Mouse (Mus musculus) midbrain, embryonic 10.5 days (tissue): ENCODE measurements around the gene Gm49322. TPM values are rescaled to one million over a fixed set of nuclear protein-coding genes. Genes with fewer than 3 reads are reported as not detected.
"Not testable (repeated sequence)": the region's sequence is repeated elsewhere in the genome, so short reads cannot be mapped to it uniquely, and the experiment has no call there.

Source experiments
- DNase-seq: peaks from one replicate; pipeline ENCODE4 v3.0.0-alpha.2; 2017; ENCODE audit warnings: low spot score
- H3K27ac ChIP-seq: fragments of 300-500 bp; sonication (generic); replicated peaks from 2 replicates; pipeline ENCODE4 v1.5.1; 2016; ENCODE audit warnings: mild to moderate bottlenecking
- H3K27me3 ChIP-seq: fragments of 300-500 bp; sonication (generic); 2 replicates; pipeline ENCODE4 v1.6.1; 2016; ENCODE audit warnings: low read depth, mild to moderate bottlenecking; ENCODE audit not compliant: poor library complexity, severe bottlenecking
- H3K36me3 ChIP-seq: fragments of 300-500 bp; sonication (generic); 2 replicates; pipeline ENCODE4 v1.6.1; 2016; ENCODE audit warnings: mild to moderate bottlenecking, moderate library complexity
- H3K4me1 ChIP-seq: fragments of 300-500 bp; sonication (generic); 2 replicates; pipeline ENCODE4 v1.6.1; 2016
- H3K4me3 ChIP-seq: fragments of 300-500 bp; sonication (generic); 2 replicates; pipeline ENCODE4 v1.5.1; 2016; ENCODE audit warnings: mild to moderate bottlenecking, moderate library complexity
- H3K9me3 ChIP-seq: fragments of 300-500 bp; sonication (generic); replicated peaks from 2 replicates; pipeline ENCODE4 v1.6.1; 2016; ENCODE audit warnings: mild to moderate bottlenecking
- WGBS: fragments of 180-500 bp; shearing (Covaris S2); methylation state at CpG from one replicate; pipeline ENCODE4 v1.1.7; 2016; 5-methylcytosine and 5-hydroxymethylcytosine counted together
- polyA plus RNA-seq: library from polyadenylated mRNA; unstranded; fragments of >200 nt; fragmentation: Nextera tagmentation; extraction: Ambion mirVana; gene quantifications from 2 replicates; pipeline ENCODE4 v1.2.1, GENCODE M21; 2016

The Gm49322 gene
- 5.6 and 6.4 TPM in 2 replicates for polyA plus RNA-seq

DNA sequence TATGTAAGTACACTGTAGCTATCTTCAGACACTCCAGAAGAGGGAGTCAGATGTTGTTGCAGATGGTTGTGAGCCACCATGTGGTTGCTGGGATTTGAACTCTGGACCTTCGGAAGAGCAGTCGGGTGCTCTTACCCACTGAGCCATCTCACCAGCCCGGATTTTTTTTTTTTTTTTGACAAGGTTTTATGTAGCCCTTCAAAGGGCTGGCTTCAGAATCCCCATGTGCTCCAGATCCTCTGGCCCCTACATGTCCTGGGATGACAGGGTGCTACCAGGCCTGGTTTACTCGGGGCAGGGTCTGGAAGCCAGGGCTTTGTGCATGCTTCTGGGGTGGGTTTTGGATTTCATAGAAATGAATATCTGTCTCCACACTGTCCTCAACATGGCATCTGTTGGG, at the start of gene Gm49322:
TSS of gene Gm49322 (plus strand) at position 301 of the 400 bp plus-strand sequence.
- not testable (repeated sequence) for H3K9me3 ChIP-seq, H3K27me3 ChIP-seq, H3K27ac ChIP-seq, DNase-seq
- WGBS: 79% methylated on average over 3 of the region's 4 CpGs
- H3K4me3 ChIP-seq: peak within 1 kb of the TSS; percentile 76; the same call in 1 of the 2 replicates
- H3K4me1 ChIP-seq: peaks cover 23% of the 10 kb centered on the region
- H3K36me3 ChIP-seq: peaks cover 48% of the 10 kb centered on the region

DNA sequence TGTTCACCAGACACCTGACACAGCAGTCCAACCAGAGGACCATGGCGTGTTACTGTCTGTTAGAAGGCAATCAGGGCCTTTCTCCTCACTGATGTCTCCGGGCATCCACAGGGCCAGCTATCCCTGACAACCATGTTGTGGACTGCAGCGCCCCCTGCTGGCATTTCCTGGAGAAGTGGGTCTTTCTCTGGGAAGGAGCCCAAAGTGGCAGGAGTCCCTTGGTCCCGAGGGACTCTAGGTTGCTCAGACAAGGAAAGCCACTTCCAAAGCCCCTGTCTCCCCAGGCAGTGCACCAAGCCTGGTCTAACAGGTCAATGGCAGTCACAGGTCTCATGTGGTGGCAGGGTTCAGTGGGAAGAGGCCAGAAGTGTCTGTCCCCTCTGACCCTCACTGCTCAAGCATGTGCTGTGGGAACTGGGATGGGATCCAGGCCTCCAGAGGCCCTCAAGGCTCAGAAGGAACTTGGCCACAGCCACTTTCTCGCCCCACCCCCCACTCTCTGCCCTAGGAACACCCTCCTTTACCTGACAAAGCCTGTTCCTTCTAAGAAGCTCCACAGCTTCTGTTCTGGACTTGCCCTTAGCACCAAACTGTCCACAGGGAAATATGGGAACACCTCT, 48.4 kb upstream of the Gm49322 start:
- no peaks in the 10 kb centered on the region for H3K36me3 ChIP-seq
- peaks cover 49% of the 10 kb centered on the region for H3K4me1 ChIP-seq
- H3K27ac ChIP-seq: no peak overlapping the region
- peak; percentile 80 for DNase-seq
- H3K4me3 ChIP-seq: peak overlapping the region; percentile 9; the same call in 1 of the 2 replicates
- WGBS: 38% methylated on average over 5 of the region's 5 CpGs
- no peaks in the 10 kb centered on the region for H3K27me3 ChIP-seq
- no peaks in the 10 kb centered on the region for H3K9me3 ChIP-seq

DNA sequence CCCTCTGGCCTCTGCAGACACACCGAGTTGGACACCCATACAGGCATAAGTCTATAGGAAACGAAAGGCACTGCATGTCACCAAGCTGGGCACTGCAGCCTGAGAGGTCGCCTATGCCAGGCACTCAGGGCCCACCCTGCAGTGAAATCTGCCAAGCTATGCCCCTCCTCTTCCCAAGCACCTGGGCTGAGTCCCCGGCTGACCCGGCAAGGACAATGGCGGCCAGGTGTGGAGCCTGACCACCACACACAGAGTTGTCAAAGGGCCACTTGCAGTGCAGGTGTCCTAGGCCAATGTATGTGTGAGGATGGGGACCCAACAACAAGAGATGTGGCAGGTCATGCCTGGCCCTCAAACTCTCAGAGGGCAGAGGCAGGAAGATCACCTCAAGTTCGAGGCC, 46.4 kb upstream of the Gm49322 start:
- no peak for DNase-seq
- H3K27ac ChIP-seq: no peak overlapping the region
- H3K9me3 ChIP-seq: no peaks in the 10 kb centered on the region
- H3K4me1 ChIP-seq: peaks cover 45% of the 10 kb centered on the region
- no peaks in the 10 kb centered on the region for H3K36me3 ChIP-seq
- 88% methylated on average over 7 of the region's 7 CpGs for WGBS
- H3K27me3 ChIP-seq: no peaks in the 10 kb centered on the region
- H3K4me3 ChIP-seq: peak overlapping the region; percentile 32; the same call in 1 of the 2 replicates

DNA sequence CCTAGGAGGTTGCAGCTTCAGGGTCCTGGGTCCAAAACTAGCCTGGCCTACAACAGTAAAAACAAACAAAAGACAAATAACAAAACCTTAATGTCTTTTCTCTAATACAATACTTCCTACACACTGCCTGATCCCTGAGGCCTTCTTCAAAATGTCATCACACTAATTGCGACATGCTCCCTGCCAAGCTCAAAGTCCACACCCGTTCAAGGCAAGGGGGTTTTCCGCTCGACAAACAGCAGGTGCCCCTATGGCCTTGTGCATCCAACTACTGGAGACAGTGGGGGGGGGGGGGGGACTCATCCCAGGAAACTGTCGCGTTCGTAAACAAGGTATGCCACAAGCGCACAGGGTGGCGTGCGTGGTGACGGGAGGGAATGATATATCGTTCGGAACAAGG, 45.2 kb upstream of the Gm49322 start:
- Histone ChIP-seq H3K27me3 (no peaks in the 10 kb centered on the region), H3K4me1 (peaks cover 44% of the 10 kb centered on the region), H3K27ac (peak overlapping the region; percentile 99), H3K36me3 (0 out of 2 replicates have a peak, but pooled peaks cover 3% of the 10 kb centered on the region), H3K9me3 (no peaks in the 10 kb centered on the region), H3K4me3 (peak overlapping the region; percentile 99)
- WGBS: 3% methylated on average over 13 of the region's 13 CpGs
- DNase-seq: no peak

DNA sequence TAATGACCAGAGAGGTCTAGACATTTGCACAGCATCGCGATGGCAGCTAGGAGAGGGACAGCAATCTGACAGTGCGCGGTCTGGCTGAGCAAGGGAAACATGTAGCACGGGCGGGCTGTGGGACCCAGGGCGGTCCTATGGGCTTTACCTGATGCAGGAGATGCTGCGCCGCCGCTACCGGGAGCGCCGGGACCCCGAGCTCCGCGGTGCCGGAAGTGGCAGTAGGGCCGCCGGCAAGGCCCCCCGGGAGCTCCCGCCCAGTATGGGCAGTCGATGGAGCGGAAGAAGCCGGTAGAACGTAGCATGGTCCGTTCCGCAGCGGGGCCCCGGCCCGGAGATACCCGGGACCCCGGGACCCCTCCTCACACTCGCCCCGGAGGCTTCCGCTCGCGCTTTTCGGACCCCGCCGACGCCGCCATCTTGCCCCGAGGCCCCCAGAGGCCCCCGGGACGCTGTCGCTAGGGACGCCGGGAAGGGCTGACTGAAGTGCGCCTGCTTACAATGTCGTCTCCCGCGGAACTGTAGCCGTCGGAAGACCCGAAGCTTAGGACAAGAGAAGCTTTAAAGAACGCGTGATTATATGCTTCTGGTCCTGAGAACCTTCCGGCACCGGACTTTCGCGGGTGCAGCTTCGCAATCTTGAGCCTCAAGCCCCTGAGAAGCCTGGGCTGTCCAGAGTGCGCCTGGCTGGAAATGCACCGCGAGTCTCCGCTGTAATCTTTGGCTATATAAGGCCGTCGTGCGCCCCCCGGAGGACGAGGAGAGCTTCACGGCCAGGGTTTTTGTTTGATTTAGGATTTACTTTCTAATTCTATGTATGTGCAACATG, 44.5 kb upstream of the Gm49322 start, which contains the start of gene Rexo1:
TSS of gene Rexo1 (minus strand) at position 445 of the 829 bp plus-strand sequence.
- peak; percentile 94 for DNase-seq

DNA sequence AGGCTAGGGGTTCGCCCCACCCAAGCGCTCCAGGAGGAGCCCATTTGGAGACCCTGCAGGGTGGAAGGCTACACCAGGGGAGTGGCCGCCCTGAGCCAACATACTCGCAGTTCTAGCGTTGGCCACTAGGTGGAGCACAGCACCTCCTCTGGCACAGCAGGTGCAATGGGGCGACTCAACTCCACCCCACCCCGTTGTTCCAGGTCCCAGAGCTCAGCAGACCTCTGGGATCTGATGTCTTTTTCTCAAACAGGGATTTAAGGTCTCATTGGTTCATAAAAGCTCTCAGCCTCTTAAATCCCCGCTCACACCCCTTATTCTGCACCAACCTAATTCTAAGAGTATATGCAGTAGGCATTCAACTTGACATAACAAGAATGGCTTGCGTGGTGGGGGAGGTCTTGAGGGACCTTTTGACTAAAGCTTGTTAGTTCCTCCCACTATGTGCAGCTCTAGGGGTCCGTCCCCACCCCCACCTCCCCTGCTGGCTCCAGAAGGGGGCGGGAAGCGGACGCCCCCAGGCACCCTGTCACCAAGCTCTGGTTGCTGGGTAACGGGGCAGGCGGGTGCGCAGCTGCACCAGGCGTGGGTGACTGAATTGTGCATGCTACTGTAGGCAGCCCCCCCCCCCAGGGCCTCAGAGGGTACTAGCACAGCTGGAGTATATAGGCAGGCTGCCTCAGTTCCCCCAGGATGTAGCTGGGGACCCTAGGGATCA, 39.3 kb upstream of the Gm49322 start:
- Histone ChIP-seq H3K4me1 (peaks cover 57% of the 10 kb centered on the region), H3K4me3 (peak overlapping the region; percentile 34; the same call in 1 of the 2 replicates), H3K27ac (peak overlapping the region; percentile 66), H3K27me3 (no peaks in the 10 kb centered on the region), H3K36me3 (peaks cover 16% of the 10 kb centered on the region), H3K9me3 (no peaks in the 10 kb centered on the region)
- peak; percentile 88 for DNase-seq
- 22% methylated on average over 17 of the region's 17 CpGs for WGBS

More for the DNA sequence above, 44.5 kb upstream of the Gm49322 start, which contains the start of gene Rexo1:
- Histone ChIP-seq H3K36me3 (0 out of 2 replicates have a peak, but pooled peaks cover 3% of the 10 kb centered on the region), H3K9me3 (no peaks in the 10 kb centered on the region), H3K4me1 (peaks cover 49% of the 10 kb centered on the region), H3K4me3 (peak within 1 kb of the TSS; percentile 99), H3K27me3 (no peaks in the 10 kb centered on the region), H3K27ac (peak within 1 kb of the TSS; percentile 99)
- WGBS: under 1% methylated on average over 72 of the region's 72 CpGs

DNA sequence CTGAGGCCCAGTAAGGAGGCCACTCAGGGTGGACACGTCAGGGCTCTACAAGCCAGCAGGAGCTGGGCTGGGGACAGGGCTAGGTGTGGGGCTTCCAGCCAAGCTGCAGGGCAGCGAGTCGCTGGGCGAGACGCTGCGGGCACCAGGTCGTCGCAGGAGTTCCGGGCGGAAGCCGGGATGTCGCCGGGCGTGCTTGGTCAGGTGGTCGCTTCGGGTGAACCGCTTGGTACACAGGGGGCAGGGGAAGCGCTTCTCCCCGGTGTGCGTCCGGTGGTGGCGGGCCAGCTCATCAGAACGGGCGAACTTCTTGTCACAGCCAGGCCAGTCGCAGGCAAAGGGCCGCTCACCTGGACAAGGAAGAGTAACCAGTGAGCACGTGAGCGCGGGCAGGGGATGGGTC, 36.9 kb upstream of the Gm49322 start:
- Histone ChIP-seq H3K9me3 (no peaks in the 10 kb centered on the region), H3K27me3 (no peaks in the 10 kb centered on the region), H3K36me3 (peaks cover 16% of the 10 kb centered on the region), H3K4me1 (peaks cover 70% of the 10 kb centered on the region), H3K27ac (no peak overlapping the region), H3K4me3 (no peak overlapping the region)
- 94% methylated on average over 29 of the region's 29 CpGs for WGBS
- DNase-seq: no peak

DNA sequence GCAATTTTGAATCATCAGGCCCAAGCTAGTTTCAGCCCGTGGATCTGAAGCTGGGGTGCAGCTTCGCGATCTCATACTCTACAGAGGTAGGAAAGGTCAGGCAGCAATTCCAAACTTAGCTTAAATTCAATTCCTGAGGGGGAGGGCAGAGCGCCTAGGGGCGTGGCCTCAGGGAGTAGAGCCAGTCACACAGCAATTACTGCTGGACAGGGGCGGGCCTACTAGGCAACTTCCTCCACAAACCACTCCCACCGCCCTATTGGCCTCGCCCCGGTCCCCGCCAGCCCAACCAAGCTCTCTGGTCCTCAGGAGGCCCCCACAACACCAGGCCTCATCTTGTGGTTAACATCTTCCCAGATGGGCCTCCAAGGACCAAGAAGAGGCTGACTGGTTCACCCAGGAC, 36.2 kb upstream of the Gm49322 start:
- Histone ChIP-seq H3K4me3 (peak overlapping the region; percentile 43), H3K9me3 (no peaks in the 10 kb centered on the region), H3K27me3 (0 out of 2 replicates have a peak, but pooled peaks cover under 1% of the 10 kb centered on the region), H3K27ac (peak overlapping the region; percentile 85), H3K4me1 (peaks cover 78% of the 10 kb centered on the region), H3K36me3 (peaks cover 16% of the 10 kb centered on the region)
- DNase-seq: peak; percentile 44
- 32% methylated on average over 10 of the region's 10 CpGs for WGBS

DNA sequence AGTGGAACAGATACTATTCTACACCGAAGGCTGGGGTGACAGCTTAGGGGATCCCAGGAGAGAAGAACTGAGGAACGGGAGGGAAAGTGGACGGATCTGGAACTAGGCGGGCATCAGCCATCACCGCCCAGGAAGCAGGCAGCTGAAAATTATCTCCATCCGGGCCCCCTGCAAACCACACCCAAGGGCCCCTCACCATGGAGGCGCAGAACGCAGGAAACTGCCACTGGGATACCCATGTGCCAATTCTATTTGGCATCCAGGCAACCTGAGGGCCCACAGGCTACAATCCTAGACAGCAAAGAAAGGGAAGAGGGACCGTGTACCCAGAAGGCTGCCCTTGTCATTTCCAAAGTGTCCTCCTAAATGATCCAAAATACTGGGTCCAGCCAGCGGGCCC, 35.4 kb upstream of the Gm49322 start:
- 92% methylated on average over 10 of the region's 10 CpGs for whole genome bisulfite sequencing
- H3K9me3 ChIP-seq: no peaks in the 10 kb centered on the region
- H3K27me3 ChIP-seq: peaks cover 5% of the 10 kb centered on the region; the same call in 1 of the 2 replicates
- H3K4me3 ChIP-seq: peak overlapping the region; percentile 43; the same call in 1 of the 2 replicates
- peak overlapping the region; percentile 85 for H3K27ac ChIP-seq
- no peak for DNase-seq
- peaks cover 86% of the 10 kb centered on the region for H3K4me1 ChIP-seq
- peaks cover 15% of the 10 kb centered on the region for H3K36me3 ChIP-seq

DNA sequence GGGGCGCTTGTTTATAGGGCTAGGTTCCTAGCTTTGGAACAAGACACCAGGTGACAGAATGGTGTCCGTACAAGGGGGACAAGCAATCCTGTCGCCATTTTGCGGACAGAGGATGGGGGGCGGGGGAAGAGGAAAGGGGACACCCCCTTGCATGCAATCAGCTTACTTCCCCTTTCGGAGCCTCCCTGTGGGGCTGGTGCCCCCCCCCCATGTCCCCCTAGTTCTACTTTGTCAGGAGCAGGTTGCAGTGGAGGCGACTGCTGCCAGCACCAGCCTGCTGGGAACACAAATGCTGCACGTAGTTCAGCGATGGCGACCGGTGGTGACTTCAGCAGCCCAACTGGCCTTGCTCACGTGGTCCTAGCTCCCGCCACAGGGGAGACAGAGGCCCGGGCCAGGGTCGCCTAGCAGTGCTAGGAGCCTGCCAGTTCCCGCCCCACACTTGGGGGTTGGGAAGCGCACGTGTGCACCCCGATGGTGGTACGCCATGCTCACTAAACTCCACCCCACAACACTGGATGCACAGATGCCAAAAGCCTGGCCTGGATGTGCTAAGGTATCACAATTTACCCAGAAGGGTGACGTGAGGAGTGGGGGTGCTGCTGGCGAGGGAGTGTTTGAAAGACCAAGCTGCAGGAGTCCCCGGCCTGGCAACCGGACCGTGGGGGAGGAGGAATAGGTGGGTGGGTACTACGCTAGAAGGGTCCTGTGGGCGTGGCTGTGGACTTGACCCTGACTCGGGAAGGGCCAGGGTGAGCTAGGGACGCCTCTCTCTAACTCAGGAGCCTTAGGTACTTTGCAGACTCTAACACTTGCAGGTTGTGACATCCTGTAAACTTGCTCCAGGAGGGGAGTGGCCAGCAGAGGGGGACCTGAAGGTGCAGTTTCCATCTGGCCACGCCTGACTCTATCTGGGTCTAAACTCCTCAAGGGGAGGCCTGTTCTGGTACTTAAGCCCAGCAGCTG, 34.7 kb upstream of the Gm49322 start:
- DNase-seq: peak; percentile 51
- 20% methylated on average over 30 of the region's 30 CpGs for WGBS
- H3K9me3 ChIP-seq: no peaks in the 10 kb centered on the region
- H3K27ac ChIP-seq: peak overlapping the region; percentile 85
- H3K27me3 ChIP-seq: peaks cover 5% of the 10 kb centered on the region; the same call in 1 of the 2 replicates
- peaks cover 90% of the 10 kb centered on the region for H3K4me1 ChIP-seq
- H3K36me3 ChIP-seq: peaks cover 12% of the 10 kb centered on the region
- H3K4me3 ChIP-seq: peak overlapping the region; percentile 43

DNA sequence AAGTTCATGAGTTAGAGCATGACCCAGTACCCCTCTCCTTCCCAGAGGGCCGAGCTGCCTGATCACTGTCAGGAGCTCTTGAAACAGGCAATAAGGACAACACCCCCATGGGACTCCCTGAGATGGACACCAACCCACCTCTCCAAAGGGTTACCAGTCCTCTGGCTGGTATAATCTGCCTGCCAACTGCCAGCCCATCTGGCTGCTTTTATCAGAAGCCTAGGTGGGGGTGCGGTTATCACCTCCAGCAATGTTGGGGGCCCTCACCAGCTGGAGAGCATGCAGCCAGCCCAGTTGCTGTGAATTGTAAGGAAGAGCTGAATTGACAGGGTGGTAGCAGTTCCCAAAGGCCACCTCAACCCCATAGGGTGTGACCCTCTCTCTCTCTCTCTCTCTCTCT, 33.3 kb upstream of the Gm49322 start:
- no peak overlapping the region for H3K27ac ChIP-seq
- H3K27me3 ChIP-seq: peaks cover 5% of the 10 kb centered on the region; the same call in 1 of the 2 replicates
- WGBS: 88% methylated on average over 2 of the region's 2 CpGs
- H3K36me3 ChIP-seq: peaks cover 12% of the 10 kb centered on the region
- no peak for DNase-seq
- no peak overlapping the region for H3K4me3 ChIP-seq
- H3K9me3 ChIP-seq: no peaks in the 10 kb centered on the region
- H3K4me1 ChIP-seq: peaks cover 90% of the 10 kb centered on the region
